Mouse (Mus musculus): Measurements from ENCODE around the gene Otop3. TPM values are rescaled to one million over a fixed set of nuclear protein-coding genes. Genes with fewer than 3 reads are reported as not detected.

Gene Otop3
- 0.12 TPM in 1 of 2 replicates, not detected in the other for polyA plus RNA-seq (2014; fragmentation: Nextera tagmentation; extraction: Ambion mirVana)

GRCm38 (mm10) chr11:115334531-115334930 lies at the start of gene Otop3:
Gene Otop3, plus strand, starts transcription at chr11:115334731.
- Histone ChIP-seq H3K4me1 (ENCODE audit: insufficient read depth) (no peaks in the 10 kb centered on the region), H3K4me2 (peak within 1 kb of the TSS; percentile 18; the same call in 1 of the 2 replicates), H3K9me3 (ENCODE audit: low read depth, low read length) (no peaks in the 10 kb centered on the region), H3K9ac (no peak within 1 kb of the TSS), H3K4me3 (ENCODE audit: low read depth, low read length) (no peak within 1 kb of the TSS), H3K27ac (ENCODE audit: low read depth) (no peak within 1 kb of the TSS), H3K27me3 (ENCODE audit: insufficient read depth, low read length) (peaks cover 61% of the 10 kb centered on the region), H3K36me3 (ENCODE audit: insufficient read depth) (no peaks in the 10 kb centered on the region)
- ATAC-seq (ENCODE audit: insufficient read depth) (no peak), DNase-seq (no peak)
- 4% methylated on average over 29 of the region's 29 CpGs for WGBS
- no peak for TF ChIP-seq CTCF (IDR thresholded peaks at IDR 0.05; ENCODE audit: low read depth)

- H3K4me2 ChIP-seq = no peak overlapping the region
- H3K36me3 ChIP-seq (ENCODE audit: insufficient read depth) = no peaks in the 10 kb centered on the region
- no peak for DNase-seq
- H3K9me3 ChIP-seq (ENCODE audit: low read depth, low read length) = no peaks in the 10 kb centered on the region
- TF ChIP-seq CTCF (IDR thresholded peaks at IDR 0.05; ENCODE audit: low read depth) = no peak
- no peak overlapping the region for H3K27ac ChIP-seq (ENCODE audit: low read depth)
- H3K4me1 ChIP-seq (ENCODE audit: insufficient read depth) = no peaks in the 10 kb centered on the region
- no peak overlapping the region for H3K9ac ChIP-seq
- no peaks in the 10 kb centered on the region for H3K27me3 ChIP-seq (ENCODE audit: insufficient read depth, low read length)
- no peak for ATAC-seq (ENCODE audit: insufficient read depth)
- WGBS = 46% methylated on average over 4 of the region's 4 CpGs
- no peak overlapping the region for H3K4me3 ChIP-seq (ENCODE audit: low read depth, low read length)
These were observed 49.2 kb upstream of the Otop3 start for GRCm38 (mm10) chr11:115285282-115285681.

- Histone ChIP-seq H3K4me1 (ENCODE audit: insufficient read depth) (peaks cover 3% of the 10 kb centered on the region; the same call in 1 of the 2 replicates), H3K9me3 (ENCODE audit: low read depth, low read length) (no peaks in the 10 kb centered on the region), H3K36me3 (ENCODE audit: insufficient read depth) (no peaks in the 10 kb centered on the region), H3K4me3 (ENCODE audit: low read depth, low read length) (no peak overlapping the region), H3K27me3 (ENCODE audit: insufficient read depth, low read length) (no peaks in the 10 kb centered on the region), H3K27ac (ENCODE audit: low read depth) (no peak overlapping the region), H3K4me2 (no peak overlapping the region), H3K9ac (no peak overlapping the region)
- TF ChIP-seq CTCF (IDR thresholded peaks at IDR 0.05; ENCODE audit: low read depth) = no peak
- 70% methylated on average over 19 of the region's 19 CpGs for WGBS
- no peak for DNase-seq
- ATAC-seq (ENCODE audit: insufficient read depth) = no peak
These were observed 48.1 kb upstream of the Otop3 start for GRCm38 (mm10) chr11:115286201-115286993.

GRCm38 (mm10) chr11:115287386-115287785 lies 47.1 kb upstream of the Otop3 start:
- no peak overlapping the region for H3K9ac ChIP-seq
- H3K27me3 ChIP-seq (ENCODE audit: insufficient read depth, low read length) = no peaks in the 10 kb centered on the region
- 88% methylated on average over 5 of the region's 5 CpGs for WGBS
- no peak for TF ChIP-seq CTCF (IDR thresholded peaks at IDR 0.05; ENCODE audit: low read depth)
- no peak overlapping the region for H3K4me2 ChIP-seq
- no peak overlapping the region for H3K27ac ChIP-seq (ENCODE audit: low read depth)
- no peak overlapping the region for H3K4me3 ChIP-seq (ENCODE audit: low read depth, low read length)
- no peaks in the 10 kb centered on the region for H3K36me3 ChIP-seq (ENCODE audit: insufficient read depth)
- DNase-seq (peak; percentile 39), ATAC-seq (ENCODE audit: insufficient read depth) (no peak)
- H3K9me3 ChIP-seq (ENCODE audit: low read depth, low read length) = no peaks in the 10 kb centered on the region
- peaks cover 5% of the 10 kb centered on the region; the same call in 1 of the 2 replicates for H3K4me1 ChIP-seq (ENCODE audit: insufficient read depth)

- Histone ChIP-seq H3K27me3 (ENCODE audit: insufficient read depth, low read length) (no peaks in the 10 kb centered on the region), H3K9ac (no peak overlapping the region), H3K4me1 (ENCODE audit: insufficient read depth) (peaks cover 9% of the 10 kb centered on the region), H3K4me2 (no peak overlapping the region), H3K4me3 (ENCODE audit: low read depth, low read length) (no peak overlapping the region), H3K9me3 (ENCODE audit: low read depth, low read length) (no peaks in the 10 kb centered on the region), H3K27ac (ENCODE audit: low read depth) (no peak overlapping the region), H3K36me3 (ENCODE audit: insufficient read depth) (no peaks in the 10 kb centered on the region)
- WGBS = 79% methylated on average over 2 of the region's 2 CpGs
- DNase-seq (no peak), ATAC-seq (ENCODE audit: insufficient read depth) (no peak)
- no peak for TF ChIP-seq CTCF (IDR thresholded peaks at IDR 0.05; ENCODE audit: low read depth)
These were observed 46.2 kb upstream of the Otop3 start for GRCm38 (mm10) chr11:115288305-115288704.

GRCm38 (mm10) chr11:115289885-115290284 lies 44.6 kb upstream of the Otop3 start:
- Histone ChIP-seq H3K4me2 (no peak overlapping the region), H3K27ac (ENCODE audit: low read depth) (no peak overlapping the region), H3K27me3 (ENCODE audit: insufficient read depth, low read length) (no peaks in the 10 kb centered on the region), H3K36me3 (ENCODE audit: insufficient read depth) (no peaks in the 10 kb centered on the region), H3K4me3 (ENCODE audit: low read depth, low read length) (no peak overlapping the region), H3K4me1 (ENCODE audit: insufficient read depth) (peaks cover 9% of the 10 kb centered on the region), H3K9me3 (ENCODE audit: low read depth, low read length) (no peaks in the 10 kb centered on the region), H3K9ac (no peak overlapping the region)
- ATAC-seq (ENCODE audit: insufficient read depth) (no peak), DNase-seq (no peak)
- 72% methylated on average over 8 of the region's 8 CpGs for WGBS
- no peak for TF ChIP-seq CTCF (IDR thresholded peaks at IDR 0.05; ENCODE audit: low read depth)

- Histone ChIP-seq H3K4me1 (ENCODE audit: insufficient read depth) (peaks cover 9% of the 10 kb centered on the region), H3K4me3 (ENCODE audit: low read depth, low read length) (no peak overlapping the region), H3K4me2 (no peak overlapping the region), H3K9ac (no peak overlapping the region), H3K9me3 (ENCODE audit: low read depth, low read length) (no peaks in the 10 kb centered on the region), H3K36me3 (ENCODE audit: insufficient read depth) (no peaks in the 10 kb centered on the region), H3K27me3 (ENCODE audit: insufficient read depth, low read length) (no peaks in the 10 kb centered on the region), H3K27ac (ENCODE audit: low read depth) (peak overlapping the region; percentile 46; the same call in 1 of the 2 replicates)
- WGBS = 83% methylated on average over 1 of the region's 1 CpGs
- DNase-seq (peak; percentile 4), ATAC-seq (ENCODE audit: insufficient read depth) (no peak)
- no peak for TF ChIP-seq CTCF (IDR thresholded peaks at IDR 0.05; ENCODE audit: low read depth)
These were observed 44.2 kb upstream of the Otop3 start for GRCm38 (mm10) chr11:115290314-115290713.

All from lung, embryonic 14.5 days (tissue).